Mouse (Mus musculus) erythroblast, adult 5-6 weeks (primary cell): ENCODE results near the gene Wscd2. TPM values are rescaled to one million over a fixed set of nuclear protein-coding genes. Genes with fewer than 3 reads are reported as not detected.

Experiments used
- ATAC-seq: replicated peaks from 2 replicates; pipeline ENCODE4 v1.8.0; 2016; ENCODE audit warnings: moderate number of reproducible peaks, mild to moderate bottlenecking, moderate TSS enrichment, inconsistent platforms; ENCODE audit not compliant: poor library complexity, low FRiP score, severe bottlenecking
- total RNA-seq, 2 experiments: library from RNA; stranded (forward) in 1 of 2; stranded (reverse) in 1 of 2; fragments of 150-400 nt in 1 of 2; fragments of 200-764, 138-1000 nt in 1 of 2; gene quantifications; 2 replicates each; pipeline versions ENCODE4 v1.2.3 to v1.2.4; 2015 to 2017; ENCODE audit warnings: low replicate concordance in 2 of 2

The Wscd2 gene
- total RNA-seq, 2 experiments from 2014 or later, result 0.26 TPM; not detected in 1

DNA sequence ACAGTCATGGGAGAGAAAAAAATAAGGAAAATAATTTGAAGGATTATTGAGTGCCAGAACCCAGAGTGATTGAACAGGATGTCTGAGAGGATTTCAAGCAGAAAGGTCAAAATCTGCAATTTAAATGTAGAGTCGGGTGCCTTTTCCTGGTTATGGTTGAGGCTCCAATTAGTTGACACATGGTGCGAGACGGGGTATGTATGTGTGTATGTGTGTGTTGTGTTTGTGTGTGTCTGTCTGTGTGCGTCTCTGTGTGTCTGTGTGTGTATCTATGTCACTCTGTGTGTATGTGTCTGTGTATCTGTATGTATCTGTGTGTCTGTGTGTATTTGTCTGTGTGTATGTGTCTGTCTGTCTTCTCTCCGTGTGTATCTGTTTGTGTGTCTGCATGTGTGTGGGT lies 11.1 kb upstream of the Wscd2 start:
- no peak for ATAC-seq

DNA sequence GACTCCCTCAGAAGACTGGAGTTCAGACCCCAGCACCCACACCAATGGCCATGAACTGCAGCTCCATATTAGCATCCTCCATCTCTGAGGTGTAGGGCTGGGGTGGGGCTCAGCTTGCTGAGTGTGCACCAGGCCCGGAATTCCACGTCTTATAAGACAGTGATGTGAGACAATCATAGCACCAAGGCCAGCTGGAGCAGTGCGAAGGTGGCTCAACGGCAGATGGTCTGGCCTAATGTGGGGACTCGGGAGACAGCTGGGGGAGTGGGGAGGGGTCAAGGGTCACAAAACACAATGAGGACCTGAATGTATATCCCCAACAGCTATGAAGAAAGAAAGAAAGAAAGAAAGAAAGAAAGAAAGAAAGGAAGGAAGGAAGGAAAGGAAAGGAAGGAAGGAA lies 9.7 kb upstream of the Wscd2 start:
- no peak for ATAC-seq

DNA sequence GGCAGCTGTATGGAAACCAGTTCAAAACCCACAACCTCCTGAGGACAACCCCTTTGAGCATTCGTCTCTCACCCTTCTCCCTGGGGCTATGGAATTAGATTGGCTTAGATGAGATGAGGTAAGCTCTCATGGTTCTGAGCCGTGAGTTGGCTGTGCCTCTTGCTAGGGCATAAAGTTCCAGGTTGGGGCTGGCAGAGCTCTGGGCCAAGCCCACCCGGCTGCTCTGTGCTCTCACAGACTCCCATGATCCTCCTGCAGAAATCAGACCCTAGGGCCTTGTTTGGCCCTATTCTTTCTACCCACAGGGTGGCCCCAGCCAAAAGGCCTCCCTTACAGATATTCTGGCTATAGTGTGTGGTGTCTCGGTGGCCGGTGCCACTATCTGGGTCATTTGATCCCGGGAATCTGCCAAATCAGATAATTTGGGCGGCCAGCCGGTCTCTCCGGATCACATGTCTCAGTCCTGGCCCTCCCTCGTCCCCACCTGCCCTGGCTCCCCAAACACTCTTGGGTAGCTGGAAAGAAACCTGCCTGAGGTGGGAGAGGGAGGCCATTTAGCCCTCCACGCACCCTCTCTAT lies 4.5 kb upstream of the Wscd2 start:
- ATAC-seq, result no peak

DNA sequence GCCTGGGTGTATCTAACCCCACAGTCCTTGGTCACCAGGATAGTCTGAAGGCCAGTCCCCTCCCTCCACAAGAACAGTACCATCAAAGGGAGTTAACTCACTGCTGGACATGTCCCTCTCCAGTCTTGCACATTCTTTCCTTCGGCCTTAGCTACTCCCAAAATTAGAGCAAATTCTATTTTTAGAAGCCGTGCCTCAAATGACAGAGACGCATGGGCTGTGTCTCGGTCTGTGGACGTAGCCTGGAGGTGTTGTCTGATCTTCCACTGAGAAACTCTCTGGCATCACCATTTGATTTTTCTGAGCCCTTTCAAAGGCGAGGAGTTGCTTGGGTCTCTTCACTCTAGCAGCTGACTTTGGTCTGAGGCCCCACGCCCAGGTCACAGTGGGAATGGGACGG lies 2.3 kb upstream of the Wscd2 start:
- ATAC-seq, result no peak

DNA sequence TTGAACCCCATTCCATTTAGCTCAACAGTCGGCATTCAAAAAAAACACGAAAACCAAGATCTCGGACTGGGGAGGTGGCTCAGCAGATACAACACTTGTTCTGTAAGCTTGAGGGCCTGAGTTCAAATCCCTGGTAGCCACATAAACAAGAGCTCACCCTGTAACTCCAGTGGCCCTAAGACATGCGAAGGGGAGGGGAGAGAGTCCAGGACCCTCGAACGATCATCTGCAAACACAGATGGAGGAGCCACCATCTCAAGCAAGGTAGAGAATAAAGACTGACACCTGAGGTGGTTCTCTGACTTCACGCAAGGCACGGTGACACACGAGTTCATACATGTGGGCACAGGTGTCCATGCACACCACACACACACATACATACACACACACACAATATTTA lies 516 bp upstream of the Wscd2 start:
- ATAC-seq, result no peak

DNA sequence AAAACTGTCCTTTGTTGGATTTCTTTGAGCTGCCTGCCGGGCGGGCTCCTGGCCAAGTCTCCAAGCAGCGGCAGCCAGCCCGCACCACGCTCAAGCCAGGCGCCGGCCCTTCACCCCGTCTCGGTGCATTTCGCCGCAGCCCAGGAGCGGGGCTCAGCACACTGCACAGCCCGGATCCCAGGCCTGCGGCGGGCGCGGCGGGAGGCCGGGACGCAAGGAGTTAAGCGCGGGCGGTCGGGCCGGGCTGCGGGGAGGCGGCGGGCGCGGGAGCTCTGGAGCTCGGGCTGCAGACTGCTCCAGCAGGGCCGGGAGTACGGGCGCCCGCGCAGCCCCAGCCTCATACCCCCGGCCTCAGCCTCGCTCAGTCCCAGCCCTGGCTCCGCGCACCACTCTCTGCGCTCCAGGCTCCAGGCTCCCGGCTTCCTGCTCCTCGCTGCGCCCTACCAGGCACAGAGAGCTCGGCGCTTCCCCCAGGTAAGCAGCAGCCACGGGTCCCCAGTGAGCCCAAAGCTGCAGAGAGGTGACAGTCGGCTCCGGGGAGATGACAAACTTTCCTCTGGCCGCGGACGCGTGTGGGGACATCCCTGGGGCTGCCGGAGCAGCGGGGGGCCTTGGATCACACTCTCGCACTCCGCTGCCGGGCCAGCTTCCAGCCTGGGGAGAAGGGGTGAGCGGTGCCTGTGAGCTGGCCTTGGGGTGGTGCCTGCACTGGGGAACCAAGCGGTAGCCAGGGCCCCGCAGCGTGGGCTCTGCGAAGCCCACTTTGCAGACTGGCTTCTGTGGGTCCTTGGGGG lies 531 bp downstream of the Wscd2 start:
- no peak for ATAC-seq

DNA sequence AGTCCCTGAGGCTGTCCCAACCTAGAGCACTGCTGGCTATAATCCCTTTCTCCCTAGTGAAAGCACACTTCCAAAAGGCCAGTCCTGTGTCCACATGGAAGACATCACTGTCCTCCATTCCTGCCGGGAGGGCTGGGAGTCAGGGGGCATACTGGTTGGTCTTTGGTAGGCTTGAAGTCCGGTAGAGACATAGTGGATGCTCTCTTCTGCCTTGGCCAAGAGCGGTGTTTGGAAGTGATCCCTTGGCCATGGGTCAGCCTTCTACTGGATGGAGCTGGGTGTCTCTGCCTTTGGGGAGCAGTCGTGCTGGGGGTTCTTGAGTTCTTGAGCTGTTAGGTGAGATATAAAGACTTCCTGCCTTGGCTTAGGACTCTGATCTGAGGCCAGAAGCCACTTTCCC lies 1.4 kb downstream of the Wscd2 start:
- ATAC-seq, result no peak

DNA sequence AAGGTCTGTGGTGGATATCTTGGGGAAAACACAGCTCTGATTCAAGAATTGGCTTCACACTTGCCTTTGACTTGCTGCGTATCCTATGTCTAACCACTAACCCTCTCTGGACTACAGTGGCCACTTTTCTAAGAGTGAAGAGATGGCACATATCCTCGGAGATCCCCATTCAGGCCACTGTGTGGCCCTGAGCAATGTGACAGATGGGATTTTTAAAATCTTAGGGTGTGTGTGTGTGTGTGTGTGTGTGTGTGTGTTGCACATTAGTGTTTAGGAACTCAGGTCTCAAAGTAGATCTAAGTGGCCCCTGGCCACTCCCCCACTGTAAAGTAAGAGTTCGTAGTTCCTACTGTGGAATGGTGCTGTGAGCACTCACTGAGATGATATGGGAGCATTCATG lies 1.9 kb downstream of the Wscd2 start:
- no peak for ATAC-seq

DNA sequence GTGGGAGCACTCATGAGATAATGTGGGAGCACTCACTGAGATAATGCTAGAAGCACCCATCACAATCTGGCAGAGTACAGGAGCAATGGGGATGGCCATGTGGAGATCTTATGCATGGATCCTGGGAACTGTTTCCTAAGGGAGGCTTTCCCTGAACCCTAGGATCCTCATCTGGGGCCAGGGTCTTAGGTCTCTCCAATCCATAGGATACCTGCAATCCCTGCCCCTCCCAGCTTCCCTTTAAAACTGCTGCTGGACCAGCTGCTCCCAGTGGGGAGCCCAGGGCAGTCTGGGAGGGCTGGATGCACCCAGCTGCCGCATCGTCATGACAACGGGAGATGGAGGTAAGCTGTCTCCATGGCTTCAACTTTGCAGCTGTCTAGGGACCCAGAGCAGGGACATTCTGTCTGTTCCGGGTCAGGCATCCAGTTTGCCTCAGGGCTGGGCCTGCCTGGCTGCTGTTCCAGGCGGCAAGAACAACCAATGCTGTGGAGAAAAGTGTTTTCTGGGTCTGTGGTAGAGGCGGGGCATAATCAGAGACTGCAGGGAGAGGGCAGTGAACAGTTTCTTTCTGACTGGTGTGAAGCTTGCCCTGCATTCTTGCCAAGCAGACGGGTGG lies 2.4 kb downstream of the Wscd2 start:
- ATAC-seq, result no peak

DNA sequence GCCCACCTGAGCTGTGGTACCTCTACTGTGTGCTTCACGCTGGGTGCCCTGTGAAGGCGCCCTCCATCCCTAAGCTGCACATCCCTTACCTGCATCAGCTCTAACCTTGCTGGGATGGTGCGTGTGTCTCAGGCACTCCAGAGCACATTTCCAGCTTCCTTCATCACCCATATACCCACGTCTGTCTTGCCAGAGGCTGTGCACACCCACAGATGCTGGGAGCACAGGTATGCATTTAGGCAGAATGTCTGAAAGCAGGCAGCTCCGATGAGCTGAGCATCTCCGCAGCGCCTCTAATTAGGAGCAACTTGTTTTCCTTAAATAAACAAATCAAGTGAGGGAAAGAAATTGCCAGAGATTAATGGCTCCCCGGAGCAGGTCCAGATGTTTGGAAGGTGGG lies 3.9 kb downstream of the Wscd2 start:
- ATAC-seq, result no peak

DNA sequence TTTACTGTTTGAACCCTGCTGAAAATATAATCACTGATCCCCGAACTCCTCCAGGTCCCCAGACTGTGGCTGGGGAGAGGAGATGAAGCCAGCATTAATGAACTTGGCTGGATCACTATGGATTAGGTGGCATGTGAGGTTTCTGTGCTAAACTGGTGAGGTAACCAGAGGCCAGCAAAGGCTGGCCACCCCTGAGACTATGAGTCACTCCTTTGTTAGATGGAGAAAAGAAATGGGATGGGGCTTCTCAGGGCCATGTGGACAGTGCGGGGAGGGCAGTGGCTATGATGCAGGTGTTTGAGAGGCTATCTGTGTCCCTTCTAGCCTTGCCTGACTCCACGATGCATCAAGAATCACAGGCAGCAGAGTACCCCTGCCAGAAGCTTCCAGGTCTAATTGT lies 6.8 kb downstream of the Wscd2 start:
- ATAC-seq, result no peak

DNA sequence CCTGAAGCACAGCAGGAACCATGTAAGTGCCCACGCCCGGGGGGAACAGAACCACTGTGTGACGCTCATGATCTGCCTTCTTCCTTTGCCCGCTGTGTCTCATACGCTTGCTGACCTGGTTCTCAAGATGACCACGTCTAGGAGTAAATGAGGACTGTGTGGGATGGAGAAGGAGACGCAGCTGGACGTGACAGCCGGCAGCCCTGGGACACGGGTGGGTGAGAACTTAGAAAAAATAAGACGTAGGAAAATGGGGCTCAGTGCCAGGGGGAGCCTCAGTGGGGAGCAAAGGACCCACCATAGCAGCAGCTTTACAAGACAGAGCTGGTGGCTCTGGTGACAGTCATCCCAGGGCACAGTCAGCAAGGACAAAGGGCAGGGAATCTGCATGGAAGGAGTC lies 9.3 kb downstream of the Wscd2 start:
- ATAC-seq, result no peak

DNA sequence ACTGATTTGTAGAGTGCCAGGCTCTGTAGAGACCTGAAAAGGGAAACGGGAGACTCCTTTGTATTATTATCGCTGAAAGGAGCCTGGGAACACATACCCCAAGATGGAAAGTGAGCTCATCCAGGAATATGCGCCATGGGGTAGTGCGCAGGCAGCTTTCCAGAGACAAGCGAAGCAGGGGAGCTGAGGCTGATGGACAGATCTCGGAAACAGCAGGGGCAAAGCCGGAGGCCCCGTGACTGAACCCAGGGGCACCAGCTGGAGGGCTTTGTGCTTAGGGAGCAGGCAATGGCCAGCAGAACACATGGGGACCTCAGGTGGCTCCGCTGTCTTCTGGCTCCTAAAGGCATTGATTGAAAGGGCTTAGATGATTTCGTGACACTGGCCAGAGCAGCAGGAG lies 13.1 kb downstream of the Wscd2 start:
- no peak for ATAC-seq

DNA sequence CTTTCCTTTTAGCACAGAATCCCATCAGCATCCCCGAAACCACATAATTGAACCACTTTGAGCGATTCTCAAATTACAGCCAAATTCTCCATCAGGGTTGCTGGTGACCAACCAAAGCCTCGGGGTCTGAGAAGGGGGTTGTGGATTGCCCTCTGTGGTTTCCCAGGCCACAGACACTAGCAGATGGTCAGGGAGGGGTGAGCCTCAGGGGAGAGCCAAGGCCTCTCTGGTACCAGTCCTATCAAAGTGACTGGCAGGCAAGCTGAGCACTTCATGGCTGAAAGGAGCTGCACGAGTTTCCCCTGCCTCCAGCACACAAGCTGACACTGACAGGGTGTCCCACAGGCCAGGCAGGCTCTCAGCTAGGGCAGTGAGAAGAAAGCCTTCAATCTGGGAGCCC lies 14.5 kb downstream of the Wscd2 start:
- no peak for ATAC-seq

DNA sequence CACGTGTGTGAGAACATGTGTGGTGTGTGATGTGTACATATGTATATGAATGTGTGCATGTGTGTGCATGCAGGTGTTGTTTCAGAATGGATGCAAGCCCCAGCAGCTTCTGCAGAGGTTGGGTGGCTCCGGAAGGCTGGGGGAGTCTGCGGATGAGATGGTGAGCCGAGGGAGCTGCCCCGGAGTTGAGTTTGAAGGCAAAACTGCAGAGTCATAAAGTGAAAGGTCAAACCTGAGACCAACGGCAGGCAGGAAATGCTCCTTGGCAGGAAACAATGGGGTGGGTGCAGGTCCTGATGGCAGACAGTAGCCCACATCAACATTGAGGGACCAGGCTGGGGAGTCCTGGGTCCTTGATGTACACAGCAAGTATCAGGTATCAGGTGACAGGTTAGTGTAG lies 15.9 kb downstream of the Wscd2 start:
- ATAC-seq, result no peak

DNA sequence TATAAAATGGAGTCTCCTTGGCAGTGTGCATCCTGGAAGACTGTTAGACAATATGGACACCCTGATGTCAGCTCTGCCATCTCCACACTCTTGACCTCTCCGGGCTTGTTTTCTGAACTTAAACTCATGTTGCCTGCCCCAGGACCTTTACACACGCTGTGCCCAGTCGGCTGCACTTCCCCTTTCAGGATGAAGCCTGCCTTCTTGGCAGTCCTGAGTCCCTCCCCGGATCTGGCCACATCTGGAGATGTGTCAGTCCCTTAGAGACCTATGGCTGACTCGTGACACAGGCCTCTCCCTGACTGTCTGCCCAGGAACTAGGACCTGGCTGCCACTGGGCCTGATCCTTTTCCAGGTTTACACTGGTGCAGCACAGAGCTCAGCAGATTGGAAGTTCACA lies 16.6 kb downstream of the Wscd2 start:
- no peak for ATAC-seq

DNA sequence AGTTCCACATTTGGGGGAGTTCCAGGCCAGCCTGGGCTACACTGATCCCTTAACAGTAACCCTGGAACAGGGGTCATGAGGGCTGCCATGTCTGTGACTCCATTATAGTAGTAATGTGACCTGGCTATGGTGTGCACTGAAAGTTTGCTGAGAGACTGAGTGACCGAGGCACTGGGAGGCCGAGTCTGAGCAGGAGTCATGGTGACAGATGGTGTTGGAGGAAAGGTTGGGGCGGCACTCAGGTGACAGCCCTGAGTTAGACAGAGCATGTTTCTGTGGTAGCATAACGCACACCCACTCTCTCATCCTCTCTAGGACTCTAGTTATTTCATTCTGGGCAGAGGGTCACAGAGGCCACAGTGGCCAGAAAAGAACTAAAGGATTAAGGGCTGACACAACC lies 19.0 kb downstream of the Wscd2 start:
- no peak for ATAC-seq

DNA sequence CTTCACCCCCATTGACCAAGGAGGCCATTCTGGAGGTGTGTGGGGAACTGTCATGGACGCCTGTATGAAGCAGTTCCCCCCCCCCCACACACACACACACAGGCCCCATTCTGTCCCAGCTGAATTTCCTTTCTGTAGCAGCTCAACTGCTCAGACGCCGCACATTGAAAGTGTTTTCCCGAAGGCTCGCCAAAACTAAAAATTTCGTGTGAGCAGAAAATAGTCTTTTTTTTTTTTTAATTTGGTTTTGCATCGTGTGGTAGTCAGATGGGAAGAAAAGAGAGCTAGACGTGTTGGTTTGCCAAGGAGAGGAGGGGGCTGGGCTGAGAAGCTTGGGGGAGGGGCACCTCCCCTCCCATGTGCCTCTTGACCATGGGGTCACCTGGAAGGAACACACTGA lies 23.5 kb downstream of the Wscd2 start:
- no peak for ATAC-seq

DNA sequence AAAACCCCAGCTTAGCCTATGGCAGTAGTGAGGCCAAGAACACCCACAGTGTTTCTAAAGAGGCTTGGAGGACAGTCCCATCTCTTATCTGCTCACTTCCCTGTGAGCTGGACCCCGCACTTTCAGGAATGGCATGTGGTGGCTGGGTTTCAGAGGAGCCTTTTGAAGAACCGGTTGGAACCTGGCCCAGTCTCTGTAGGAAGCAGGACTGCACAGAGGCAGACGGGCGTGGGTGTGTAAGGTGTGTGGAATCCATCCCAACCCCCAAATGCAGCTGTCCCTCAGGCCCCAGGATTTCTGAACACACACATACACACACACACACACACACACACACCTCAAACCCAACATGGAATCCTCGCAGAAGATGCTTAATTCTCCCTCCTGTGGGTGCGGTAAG lies 23.9 kb downstream of the Wscd2 start:
- no peak for ATAC-seq

DNA sequence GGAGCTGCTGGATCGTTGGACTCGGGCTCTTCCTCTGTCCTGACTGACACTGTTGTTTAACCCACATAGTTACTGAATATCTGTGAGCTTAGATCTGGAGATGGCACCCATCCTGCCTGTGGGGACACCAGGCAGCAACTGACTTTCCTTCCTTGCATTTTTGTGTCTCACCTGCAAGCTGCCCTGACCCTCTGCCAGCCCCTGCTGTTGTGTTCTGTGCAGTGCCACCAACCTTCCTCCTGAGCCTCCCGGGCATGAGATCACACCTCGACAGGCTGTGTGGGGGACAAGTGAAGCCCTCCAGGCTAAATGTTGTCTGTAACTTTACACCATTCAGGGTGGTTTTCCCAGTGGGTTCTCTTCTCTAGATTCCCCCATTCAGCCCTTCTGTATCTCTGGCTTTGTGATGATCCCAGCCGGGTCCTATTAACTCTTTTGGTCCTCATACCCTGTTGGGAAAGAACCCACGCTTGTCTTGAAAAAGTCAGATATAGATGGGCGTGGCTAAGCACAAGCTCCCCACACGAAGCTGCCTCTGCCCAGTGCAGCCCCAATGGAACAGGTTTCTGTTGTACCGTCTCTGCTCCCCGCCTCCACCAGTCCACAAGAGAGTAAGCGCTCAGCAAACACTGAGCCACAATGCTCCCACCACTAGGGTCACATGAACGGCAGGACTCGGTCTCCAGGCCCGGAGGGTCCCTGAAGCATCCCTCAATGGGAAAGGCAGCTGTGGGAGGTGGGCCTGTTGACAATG lies 26.2 kb downstream of the Wscd2 start:
- ATAC-seq, result no peak

DNA sequence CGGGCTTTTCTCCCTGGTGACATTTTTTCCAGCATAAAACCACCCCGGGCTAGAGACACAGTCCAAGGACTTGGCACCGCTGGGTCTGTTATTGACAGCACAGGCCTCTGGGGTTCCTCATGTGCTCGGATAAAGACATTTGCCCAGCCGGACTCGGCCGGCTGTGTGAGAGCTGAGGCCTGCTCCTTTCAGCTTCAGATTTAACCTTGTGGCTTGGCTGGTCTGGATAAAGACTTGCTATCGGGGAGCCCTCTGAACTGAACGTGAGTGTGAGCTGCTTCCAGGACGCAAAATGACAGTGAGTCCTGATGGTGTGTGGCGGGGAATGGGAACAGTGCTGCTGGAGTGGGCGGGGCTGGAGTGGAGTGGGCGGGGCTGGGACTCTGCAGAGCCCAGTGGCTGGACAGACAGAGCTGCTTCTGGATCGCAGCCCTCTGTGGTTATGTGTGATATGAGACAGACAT lies 26.8 kb downstream of the Wscd2 start:
- no peak for ATAC-seq
